ENCODE assay signal across 8 mouse cellular contexts in the genomic region with DNA sequence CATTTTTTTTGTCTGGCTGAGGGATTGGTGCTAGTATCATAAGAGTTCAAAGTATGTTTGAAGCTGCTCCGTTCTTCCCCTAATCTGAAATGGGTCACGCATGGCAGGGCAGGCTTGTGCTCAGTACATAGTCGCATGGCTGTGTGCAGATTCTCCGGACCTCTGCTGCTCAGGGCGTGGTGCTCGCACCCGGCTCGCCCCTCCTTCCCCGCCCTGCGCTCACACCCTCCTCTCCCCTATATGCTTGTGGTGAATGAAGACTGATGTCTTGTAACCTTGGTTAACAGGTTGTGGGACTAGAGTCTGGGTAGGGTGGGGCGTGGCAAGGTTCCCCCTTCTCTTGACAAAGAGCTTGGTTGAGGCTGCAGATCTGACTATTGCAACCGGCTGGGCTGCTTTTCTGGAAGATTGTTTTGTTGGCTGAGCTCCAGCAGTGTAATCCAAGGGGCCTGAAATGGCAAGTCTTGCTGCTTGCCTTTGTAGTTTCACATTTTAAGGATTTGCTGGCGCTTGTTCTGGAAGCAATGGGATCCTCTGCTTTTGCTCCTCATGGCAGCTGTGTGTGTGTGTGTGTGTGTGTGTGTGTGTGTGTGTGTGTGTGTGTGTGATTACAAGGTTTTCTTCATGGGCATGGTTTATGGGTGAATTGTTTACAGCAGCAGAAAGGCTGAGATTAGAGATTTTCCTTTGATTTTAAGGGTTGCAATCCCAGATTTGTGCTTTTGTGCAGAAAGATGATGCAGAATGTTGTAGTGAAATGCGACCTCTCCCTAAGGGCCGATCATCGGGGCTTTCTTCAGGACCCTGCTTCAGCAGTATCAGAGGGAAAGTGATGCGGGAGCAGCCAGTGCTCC.
DNase-seq lines count a peak whose midpoint lies in the region; ATAC-seq and TF ChIP-seq lines count a peak whose summit lies in the region.

No protein-coding gene starts in this region.

- no peaks in the 10 kb centered on the region for H3K36me3 ChIP-seq in kidney, adult 2 months (ENCODE audit: control insufficient read depth, insufficient read depth, low read length)
- no peaks in the 10 kb centered on the region for H3K36me3 ChIP-seq in lung, embryonic 16.5 days (ENCODE audit: control insufficient read depth, insufficient read depth, low read length)
- no peaks in the 10 kb centered on the region for H3K36me3 ChIP-seq in neural tube, embryonic 15.5 days

- ATAC-seq in lung, embryonic 16.5 days (ENCODE audit: low read depth) = peak; percentile 86
- peak; percentile 82 for ATAC-seq in neural tube, embryonic 15.5 days (ENCODE audit: low FRiP score)

- TF ChIP-seq POLR2A in kidney, adult 2 months (IDR thresholded peaks at IDR 0.05; ENCODE audit: low read depth, low read length) = no peak

- peak overlapping the region; percentile 29 for H3K9ac ChIP-seq in lung, embryonic 16.5 days (ENCODE audit: low read length)
- peak overlapping the region; percentile 18; the same call in 1 of the 2 replicates for H3K9ac ChIP-seq in neural tube, embryonic 15.5 days (replicated peaks)

- H3K9me3 ChIP-seq in lung, embryonic 16.5 days (ENCODE audit: control insufficient read depth, low read length) = peaks cover 2% of the 10 kb centered on the region
- H3K9me3 ChIP-seq in neural tube, embryonic 15.5 days (replicated peaks) = no peaks in the 10 kb centered on the region

- WGBS in kidney, adult 2 months = 15% methylated on average over 17 of the region's 17 CpGs
- WGBS in lung, embryonic 16.5 days = 17% methylated on average over 17 of the region's 17 CpGs
- 31% methylated on average over 17 of the region's 17 CpGs for WGBS in neural tube, embryonic 15.5 days

- H3K4me3 ChIP-seq in kidney, adult 2 months (ENCODE audit: insufficient read depth, low read depth, low read length) = peak overlapping the region; percentile 5; the same call in 1 of the 2 replicates
- peak overlapping the region; percentile 33 for H3K4me3 ChIP-seq in lung, embryonic 16.5 days (ENCODE audit: low read length)
- H3K4me3 ChIP-seq in neural tube, embryonic 15.5 days (replicated peaks) = peak overlapping the region; percentile 4

- H3K4me2 ChIP-seq in lung, embryonic 16.5 days (ENCODE audit: low read depth, low read length) = peak overlapping the region; percentile 46
- H3K4me2 ChIP-seq in neural tube, embryonic 15.5 days = peak overlapping the region; percentile 51

- H3K27me3 ChIP-seq in kidney, adult 2 months (replicated peaks; ENCODE audit: control insufficient read depth, insufficient read depth, low read length) = no peaks in the 10 kb centered on the region
- H3K27me3 ChIP-seq in lung, embryonic 16.5 days (ENCODE audit: control insufficient read depth, insufficient read depth, low read depth, low read length) = no peaks in the 10 kb centered on the region; the same call in 1 of the 2 replicates
- no peaks in the 10 kb centered on the region for H3K27me3 ChIP-seq in neural tube, embryonic 15.5 days (replicated peaks)

- H3K4me1 ChIP-seq in kidney, adult 2 months (ENCODE audit: control insufficient read depth, insufficient read depth, low read length) = peaks cover 14% of the 10 kb centered on the region
- H3K4me1 ChIP-seq in lung, embryonic 16.5 days (replicated peaks; ENCODE audit: control insufficient read depth, insufficient read depth, low read length) = peaks cover 37% of the 10 kb centered on the region
- H3K4me1 ChIP-seq in neural tube, embryonic 15.5 days = peaks cover 22% of the 10 kb centered on the region

- H3K27ac ChIP-seq in kidney, adult 2 months (ENCODE audit: insufficient read depth, low read depth, low read length) = peak overlapping the region; percentile 41
- H3K27ac ChIP-seq in lung, embryonic 16.5 days (ENCODE audit: low read length) = peak overlapping the region; percentile 93
- H3K27ac ChIP-seq in neural tube, embryonic 15.5 days (replicated peaks) = peak overlapping the region; percentile 78

- TF ChIP-seq CTCF in kidney, adult 2 months (conservative IDR thresholded peaks at IDR 0.05; ENCODE audit: insufficient read depth, insufficient read length, low read depth, low read length) = no peak

- peak; percentile 45 to 55 for DNase-seq in layer of hippocampus, postnatal 10 days (ENCODE audit: low spot score in 2 of 2)
- no peak for DNase-seq in layer of hippocampus, postnatal 25 days (ENCODE audit: extremely low spot score in 1 of 2, low spot score in 1 of 2)
- DNase-seq in embryo, embryonic 9.5 days (ENCODE audit: extremely low spot score) = peak; percentile 53
- DNase-seq in heart, adult 9 months (ENCODE audit: low spot score in 2 of 2) = peak; percentile 76 to 80
- DNase-seq in kidney, adult 2 months = peak; percentile 74
- peak; percentile 67 for DNase-seq in thymus, postnatal 4 days

Comparison
In these comparisons a context has a peak if more than half of its experiments do, and no peak if none do; other contexts are left out.
1. DNase-seq: peak in layer of hippocampus, postnatal 10 days (2 of 2), embryo, embryonic 9.5 days (single experiment), heart, adult 9 months (2 of 2), kidney, adult 2 months (single experiment) and thymus, postnatal 4 days (single experiment); none in layer of hippocampus, postnatal 25 days (0 of 2).
2. H3K27ac ChIP-seq: peak in every context shown above with its lines; median percentile 93 in lung, embryonic 16.5 days; 78 in neural tube, embryonic 15.5 days; 41 in kidney, adult 2 months.
3. Peak in every context shown above with its lines, with median percentiles within 50 percentile points of each other: H3K4me3 ChIP-seq.